Mouse (Mus musculus) bone marrow, adult 2 months (tissue): ENCODE measurements at regions not wholly inside any gene's neighbourhood (a gene's known extent, or its start where the extent isn't known, plus 50 kb on each side); places are given as distances from the start of the nearest gene placed in this dataset.

Experiments
- CTCF ChIP-seq: fragments of 200-500 bp; IDR thresholded peaks from 2 replicates; pipeline ENCODE4 v1.5.1; 2011; ENCODE audit warnings: low read length, control low read depth; ENCODE audit not compliant: control insufficient read depth, insufficient read depth
- POLR2A ChIP-seq: fragments of 200-500 bp; IDR thresholded peaks from 2 replicates; pipeline ENCODE4 v1.6.1; 2011; ENCODE audit warnings: low read depth, mild to moderate bottlenecking, control low read depth, low read length, borderline replicate concordance; ENCODE audit not compliant: control insufficient read depth

DNA sequence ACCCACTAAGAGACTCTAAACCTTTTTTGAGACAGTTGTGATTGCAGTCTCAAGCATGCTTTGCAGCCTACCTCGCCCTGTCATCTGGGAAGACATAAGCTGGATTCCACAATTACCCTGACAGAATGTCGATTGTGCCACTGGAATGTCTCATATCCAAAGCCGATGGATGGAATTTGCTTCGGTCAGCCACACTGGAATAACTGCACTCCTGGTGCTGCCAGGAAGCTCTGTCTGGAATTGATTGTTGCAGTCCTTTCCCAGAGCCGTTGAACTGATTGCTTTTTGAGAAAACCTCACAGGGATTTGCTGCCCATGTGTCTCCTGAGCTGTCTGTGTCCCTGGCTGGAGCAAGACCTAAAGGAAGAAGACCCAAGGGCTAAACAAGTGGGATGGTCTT lies 499.0 kb downstream of the Tmem38b start:
- TF ChIP-seq CTCF (no peak), POLR2A (no peak)
